Mouse (Mus musculus) liver, embryonic 15.5 days (tissue): ENCODE data around the gene Fbn1. TPM values are rescaled to one million over a fixed set of nuclear protein-coding genes. Genes with fewer than 3 reads are reported as not detected.
A peak's percentile ranks its signal among the peaks of the same experiment; 100 is the strongest.

Experiments used
- ATAC-seq: fragments of 200-750 bp; cut with Nextera tagmentation; 2 replicates; pipeline ENCODE4 v1.8.0; 2017; ENCODE audit warnings: moderate number of reproducible peaks, mild to moderate bottlenecking, moderate library complexity; ENCODE audit not compliant: insufficient read depth
- H3K27ac ChIP-seq: fragments of 300-500 bp; sonication (generic); replicated peaks from 2 replicates; pipeline ENCODE4 v1.5.1; 2015; ENCODE audit warnings: mild to moderate bottlenecking, inconsistent platforms
- H3K27me3 ChIP-seq: fragments of 300-500 bp; sonication (generic); 2 replicates; pipeline ENCODE4 v1.6.1; 2015; ENCODE audit warnings: mild to moderate bottlenecking, inconsistent platforms
- H3K36me3 ChIP-seq: fragments of 300-500 bp; sonication (generic); replicated peaks from 2 replicates; pipeline ENCODE4 v1.6.1; 2015; ENCODE audit warnings: moderate library complexity, mild to moderate bottlenecking, inconsistent platforms
- H3K4me1 ChIP-seq: fragments of 300-500 bp; sonication (generic); replicated peaks from 2 replicates; pipeline ENCODE4 v1.6.1; 2015; ENCODE audit warnings: inconsistent platforms
- H3K4me2 ChIP-seq: fragments of 300-500 bp; sonication (generic); 2 replicates; pipeline ENCODE4 v1.6.1; 2015; ENCODE audit warnings: moderate library complexity, mild to moderate bottlenecking, inconsistent platforms
- H3K4me3 ChIP-seq: fragments of 300-500 bp; sonication (generic); replicated peaks from 2 replicates; pipeline ENCODE4 v1.5.1; 2015; ENCODE audit warnings: mild to moderate bottlenecking, inconsistent platforms
- H3K9ac ChIP-seq: fragments of 300-500 bp; sonication (generic); 2 replicates; pipeline ENCODE4 v1.6.1; 2015; ENCODE audit warnings: moderate library complexity, mild to moderate bottlenecking, inconsistent platforms
- H3K9me3 ChIP-seq: fragments of 300-500 bp; sonication (generic); replicated peaks from 2 replicates; pipeline ENCODE4 v1.6.1; 2016; ENCODE audit warnings: inconsistent platforms
- WGBS: fragments of 180-500 bp; shearing (Covaris S2); methylation state at CpG from one replicate; pipeline ENCODE4 v1.1.7; 2015; ENCODE audit warnings: mixed read lengths; ENCODE audit not compliant: insufficient replicate concordance; 5-methylcytosine and 5-hydroxymethylcytosine counted together
- polyA plus RNA-seq: library from polyadenylated mRNA; unstranded; fragments of >200 nt; fragmentation: Nextera tagmentation; extraction: Ambion mirVana; gene quantifications from 2 replicates; pipeline ENCODE4 v1.2.1, GENCODE M21; 2015

Fbn1 gene
- polyA plus RNA-seq = 1.1 and 1.2 TPM in 2 replicates

DNA sequence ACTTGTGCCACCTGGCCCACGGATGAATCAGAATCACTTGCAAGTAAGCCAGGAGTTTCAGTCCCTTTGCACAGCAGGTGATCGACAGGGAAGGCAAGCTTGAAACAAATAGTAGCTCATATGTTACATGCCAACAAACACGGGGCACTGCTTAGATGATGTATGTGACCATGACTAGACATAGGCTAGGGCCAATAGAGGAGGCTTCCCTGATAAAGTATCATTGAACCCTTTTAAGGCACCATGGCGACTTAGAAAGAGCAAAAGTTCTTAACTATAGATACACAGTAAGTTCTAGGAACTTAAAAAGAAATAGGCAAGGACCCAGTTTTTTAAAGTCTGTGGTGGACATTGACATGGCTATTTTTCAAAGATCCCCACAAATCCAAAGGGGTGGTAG, at the start of gene Fbn1:
Fbn1 (minus strand) TSS at position 101 of the 400 bp plus-strand sequence.
- 59% methylated on average over 4 of the region's 4 CpGs for WGBS
- H3K27me3 ChIP-seq = peaks cover 67% of the 10 kb centered on the region
- no peak for ATAC-seq
- H3K9ac ChIP-seq = no peak within 1 kb of the TSS
- H3K36me3 ChIP-seq = no peaks in the 10 kb centered on the region
- no peak within 1 kb of the TSS for H3K27ac ChIP-seq
- H3K9me3 ChIP-seq = no peaks in the 10 kb centered on the region
- no peaks in the 10 kb centered on the region for H3K4me1 ChIP-seq
- no peak within 1 kb of the TSS for H3K4me3 ChIP-seq
- peak within 1 kb of the TSS; percentile 47; the same call in 1 of the 2 replicates for H3K4me2 ChIP-seq

DNA sequence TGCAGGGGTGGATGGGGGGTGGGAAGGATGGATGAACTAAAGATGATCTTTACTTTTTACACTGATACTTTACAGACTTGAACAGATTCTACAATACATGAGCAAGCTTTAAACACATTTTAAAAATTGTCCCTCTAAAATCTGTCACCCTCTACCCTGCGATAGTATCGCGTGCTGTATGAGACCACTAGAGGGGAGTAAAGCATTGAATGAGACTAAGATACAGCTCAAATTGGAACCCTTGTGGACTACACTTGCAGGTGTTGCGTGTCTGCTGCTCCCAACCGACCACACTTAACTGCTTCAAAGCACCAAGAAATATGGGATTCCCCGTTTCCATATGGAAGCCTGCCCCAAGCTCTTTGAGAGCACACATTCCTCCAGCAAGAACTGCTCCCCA, 48.0 kb upstream of the Fbn1 start:
- no peak for ATAC-seq
- WGBS = 70% methylated on average over 6 of the region's 6 CpGs
- Histone ChIP-seq H3K4me3 (no peak overlapping the region), H3K9me3 (no peaks in the 10 kb centered on the region), H3K27ac (no peak overlapping the region), H3K4me2 (no peak overlapping the region), H3K9ac (no peak overlapping the region), H3K36me3 (no peaks in the 10 kb centered on the region), H3K27me3 (no peaks in the 10 kb centered on the region), H3K4me1 (no peaks in the 10 kb centered on the region)

DNA sequence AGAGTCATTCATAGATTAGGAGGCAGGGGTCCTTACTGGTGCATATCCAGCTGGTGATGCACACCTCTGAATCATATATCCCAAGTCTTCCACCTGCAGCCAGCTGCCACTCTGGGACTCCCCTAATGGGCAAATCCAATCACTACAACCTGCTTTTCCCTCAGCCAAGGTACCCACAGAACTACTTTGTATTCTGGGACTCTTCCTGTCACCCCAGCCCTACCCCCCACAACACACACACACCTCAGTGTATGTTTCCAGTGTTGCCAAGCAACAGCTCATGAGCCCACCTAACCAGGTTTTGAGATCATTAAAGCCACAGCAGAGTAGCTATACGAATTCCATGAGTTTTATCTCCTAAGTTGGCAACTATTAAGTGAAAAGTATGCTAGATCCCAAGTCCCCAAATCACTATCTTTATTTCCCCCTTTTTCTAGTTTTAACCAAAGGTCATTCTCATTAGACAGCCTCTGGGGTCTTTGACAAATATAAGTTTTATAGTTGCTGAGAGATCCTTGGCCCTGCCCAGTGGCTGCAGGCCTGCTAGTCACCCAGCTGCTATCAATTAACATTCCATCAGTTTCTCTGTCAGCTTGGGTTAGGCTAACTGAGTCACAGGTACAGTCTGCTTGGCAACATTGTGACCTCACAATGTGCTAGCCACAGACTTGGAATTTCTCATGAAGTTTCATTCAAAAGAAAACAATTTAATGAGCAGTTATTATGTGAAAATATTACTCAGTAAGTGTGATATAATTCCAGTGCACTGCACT, 41.2 kb upstream of the Fbn1 start:
- WGBS = 59% methylated on average over 1 of the region's 1 CpGs

DNA sequence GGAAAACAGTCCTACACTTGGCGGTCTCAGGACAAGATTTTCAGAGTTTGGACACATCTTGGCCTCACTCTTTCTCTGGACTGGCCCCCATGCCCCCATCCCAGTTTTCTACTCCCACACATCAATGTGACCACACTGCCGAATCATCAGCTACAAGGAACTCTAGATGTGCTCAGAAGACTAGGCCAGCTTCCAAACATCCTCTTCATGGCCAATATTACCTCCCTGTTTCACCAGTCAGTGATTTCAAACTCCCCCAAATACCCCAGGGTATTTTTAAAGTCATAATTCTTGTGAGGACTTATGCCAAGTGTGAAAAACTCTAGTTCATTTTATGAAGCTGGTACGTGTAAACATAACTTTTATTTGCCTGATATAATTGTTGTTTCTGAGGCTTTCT, 37.2 kb upstream of the Fbn1 start:
- Histone ChIP-seq H3K27me3 (no peaks in the 10 kb centered on the region), H3K36me3 (no peaks in the 10 kb centered on the region), H3K4me2 (no peak overlapping the region), H3K9ac (no peak overlapping the region), H3K4me3 (no peak overlapping the region), H3K27ac (no peak overlapping the region), H3K4me1 (no peaks in the 10 kb centered on the region), H3K9me3 (no peaks in the 10 kb centered on the region)
- WGBS = 55% methylated on average over 3 of the region's 3 CpGs
- ATAC-seq = no peak

More for the DNA sequence above, 41.2 kb upstream of the Fbn1 start:
- no peak overlapping the region for H3K4me2 ChIP-seq
- H3K4me1 ChIP-seq = no peaks in the 10 kb centered on the region
- no peak overlapping the region for H3K27ac ChIP-seq
- H3K9ac ChIP-seq = no peak overlapping the region
- H3K36me3 ChIP-seq = no peaks in the 10 kb centered on the region
- no peaks in the 10 kb centered on the region for H3K27me3 ChIP-seq
- ATAC-seq = no peak
- H3K4me3 ChIP-seq = no peak overlapping the region
- H3K9me3 ChIP-seq = no peaks in the 10 kb centered on the region

DNA sequence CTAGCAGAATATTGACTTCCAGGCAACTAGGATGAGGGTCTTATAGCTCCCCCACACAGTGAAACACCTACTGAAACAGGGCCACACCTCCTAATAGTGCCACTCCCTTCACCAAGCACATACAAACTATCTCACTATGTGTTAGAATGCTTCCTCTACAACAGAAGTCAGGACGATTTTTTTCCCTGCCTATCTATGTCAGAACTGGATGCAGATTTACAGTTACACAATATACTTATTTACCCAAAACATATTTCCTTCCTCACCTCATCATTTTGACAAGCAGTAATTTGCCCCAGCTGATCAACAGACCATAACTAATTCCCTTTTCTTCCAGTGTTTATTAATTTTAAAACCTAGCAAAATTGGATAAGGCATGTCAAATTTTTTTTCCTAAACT, 35.9 kb upstream of the Fbn1 start:
- Histone ChIP-seq H3K27me3 (no peaks in the 10 kb centered on the region), H3K9me3 (no peaks in the 10 kb centered on the region), H3K36me3 (no peaks in the 10 kb centered on the region), H3K4me3 (no peak overlapping the region), H3K4me1 (no peaks in the 10 kb centered on the region), H3K9ac (no peak overlapping the region), H3K4me2 (no peak overlapping the region), H3K27ac (no peak overlapping the region)
- no peak for ATAC-seq
- WGBS = 30% methylated on average over 1 of the region's 1 CpGs

DNA sequence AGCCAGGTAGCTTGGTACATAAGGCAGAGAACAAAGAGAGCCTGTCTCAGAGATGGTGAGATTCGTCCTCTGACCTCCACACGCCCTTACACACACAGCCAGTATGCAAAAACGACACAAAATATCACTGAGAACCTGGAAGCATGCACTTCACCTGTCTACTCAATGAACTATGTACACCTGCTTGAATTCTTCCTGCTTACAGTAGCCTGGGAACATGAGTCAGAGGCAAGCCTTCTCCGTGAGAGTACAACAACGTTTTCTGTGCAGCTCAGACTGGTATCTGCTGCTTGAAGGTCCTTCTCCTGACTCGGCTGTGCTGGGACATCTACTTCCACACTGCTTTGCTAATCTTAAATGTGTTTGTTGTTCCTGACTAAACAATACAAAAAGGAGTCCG, 33.7 kb upstream of the Fbn1 start:
- no peaks in the 10 kb centered on the region for H3K9me3 ChIP-seq
- no peak overlapping the region for H3K4me3 ChIP-seq
- ATAC-seq = no peak
- no peak overlapping the region for H3K9ac ChIP-seq
- H3K36me3 ChIP-seq = no peaks in the 10 kb centered on the region
- no peak overlapping the region for H3K27ac ChIP-seq
- 55% methylated on average over 7 of the region's 7 CpGs for WGBS
- no peak overlapping the region for H3K4me2 ChIP-seq
- H3K27me3 ChIP-seq = no peaks in the 10 kb centered on the region
- no peaks in the 10 kb centered on the region for H3K4me1 ChIP-seq

DNA sequence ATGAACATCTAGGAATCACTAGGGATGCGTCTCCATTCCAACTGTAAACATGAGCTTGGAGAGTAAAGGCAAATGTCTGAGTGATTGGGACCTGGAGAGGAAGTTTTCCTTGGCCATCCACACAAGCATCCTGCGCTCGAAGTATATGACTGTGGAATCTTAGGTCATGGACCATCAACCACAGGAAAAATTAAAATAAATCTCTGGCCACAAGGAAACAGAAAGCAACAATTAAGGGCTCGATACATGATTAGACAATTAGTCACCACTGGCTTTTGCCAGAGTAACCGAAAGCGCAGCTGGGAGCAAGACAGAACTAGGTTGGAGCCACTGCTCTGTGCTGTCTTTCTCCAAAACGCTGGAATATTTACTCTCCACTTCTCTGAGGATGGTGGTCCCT, 32.8 kb upstream of the Fbn1 start:
- Histone ChIP-seq H3K9ac (no peak overlapping the region), H3K4me3 (no peak overlapping the region), H3K4me1 (no peaks in the 10 kb centered on the region), H3K9me3 (no peaks in the 10 kb centered on the region), H3K27me3 (no peaks in the 10 kb centered on the region), H3K36me3 (no peaks in the 10 kb centered on the region), H3K4me2 (no peak overlapping the region), H3K27ac (no peak overlapping the region)
- ATAC-seq = no peak
- WGBS = 62% methylated on average over 7 of the region's 7 CpGs

DNA sequence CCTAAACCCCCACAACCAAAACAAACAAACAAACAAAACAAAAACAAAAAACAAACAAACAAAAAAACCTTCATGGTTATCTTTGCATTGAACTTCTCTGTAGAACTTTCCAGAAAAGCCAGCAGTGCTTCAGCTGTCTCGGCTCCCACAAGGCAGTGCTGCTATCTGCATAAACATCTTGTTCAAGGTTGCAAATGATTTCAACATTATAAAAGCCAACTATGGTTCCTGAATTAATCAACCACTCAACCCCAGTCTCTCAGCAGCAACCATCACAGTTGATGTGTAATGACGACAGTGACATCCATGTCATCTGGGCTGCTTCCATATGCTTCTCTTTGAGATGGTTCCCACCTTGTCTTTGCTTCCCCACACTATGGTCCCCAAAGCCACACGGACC, 31.8 kb upstream of the Fbn1 start:
- no peak overlapping the region for H3K9ac ChIP-seq
- no peaks in the 10 kb centered on the region for H3K9me3 ChIP-seq
- H3K4me1 ChIP-seq = no peaks in the 10 kb centered on the region
- no peak overlapping the region for H3K4me3 ChIP-seq
- no peak overlapping the region for H3K4me2 ChIP-seq
- no peak overlapping the region for H3K27ac ChIP-seq
- 62% methylated on average over 3 of the region's 3 CpGs for WGBS
- ATAC-seq = no peak
- no peaks in the 10 kb centered on the region for H3K27me3 ChIP-seq
- H3K36me3 ChIP-seq = no peaks in the 10 kb centered on the region

DNA sequence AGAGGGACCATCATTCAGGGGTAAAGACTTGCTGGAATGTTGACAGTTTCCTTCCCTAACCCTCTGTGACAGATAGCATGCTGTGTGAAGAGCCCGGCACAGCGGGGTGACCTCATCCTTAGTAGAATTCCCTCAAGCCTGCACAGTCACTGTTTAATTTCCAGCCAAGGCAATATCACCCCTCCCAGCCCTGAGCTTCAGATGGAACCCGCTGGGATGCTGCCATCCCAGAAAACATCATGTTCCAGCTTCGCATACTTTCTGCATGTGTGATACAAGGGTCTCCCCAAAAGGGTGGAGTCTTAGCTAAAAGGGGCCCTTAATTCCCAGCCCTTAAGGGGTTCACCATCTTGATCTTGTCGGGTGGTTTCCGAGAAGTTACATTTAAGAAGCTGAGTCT, 22.9 kb upstream of the Fbn1 start:
- H3K4me3 ChIP-seq = no peak overlapping the region
- no peak overlapping the region for H3K27ac ChIP-seq
- no peaks in the 10 kb centered on the region for H3K4me1 ChIP-seq
- H3K4me2 ChIP-seq = no peak overlapping the region
- H3K36me3 ChIP-seq = no peaks in the 10 kb centered on the region
- ATAC-seq = no peak
- WGBS = 50% methylated on average over 6 of the region's 6 CpGs
- H3K27me3 ChIP-seq = no peaks in the 10 kb centered on the region
- no peaks in the 10 kb centered on the region for H3K9me3 ChIP-seq
- H3K9ac ChIP-seq = no peak overlapping the region

DNA sequence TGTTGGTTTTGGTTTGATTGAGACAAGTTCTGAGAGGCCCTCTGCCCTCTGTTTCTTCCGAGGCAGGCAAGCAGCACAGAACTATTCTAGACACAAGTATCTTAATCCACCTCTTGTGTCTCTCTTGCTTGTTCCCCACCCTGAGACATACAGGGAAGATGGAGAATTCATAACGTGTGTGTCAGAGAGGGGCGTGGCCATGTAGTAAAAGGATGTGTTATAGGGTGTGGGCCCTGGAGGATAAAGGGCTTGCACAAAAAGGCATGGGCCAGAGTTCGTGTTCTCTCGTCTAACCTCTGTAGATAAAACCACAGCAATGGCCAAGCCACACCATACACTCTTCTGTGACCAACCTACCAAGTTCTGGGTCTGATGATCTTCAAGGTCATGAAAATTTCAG, 18.8 kb upstream of the Fbn1 start:
- ATAC-seq = no peak
- Histone ChIP-seq H3K9ac (no peak overlapping the region), H3K4me2 (no peak overlapping the region), H3K4me1 (no peaks in the 10 kb centered on the region), H3K9me3 (no peaks in the 10 kb centered on the region), H3K36me3 (no peaks in the 10 kb centered on the region), H3K27me3 (no peaks in the 10 kb centered on the region), H3K4me3 (no peak overlapping the region), H3K27ac (no peak overlapping the region)
- WGBS = 49% methylated on average over 5 of the region's 5 CpGs

DNA sequence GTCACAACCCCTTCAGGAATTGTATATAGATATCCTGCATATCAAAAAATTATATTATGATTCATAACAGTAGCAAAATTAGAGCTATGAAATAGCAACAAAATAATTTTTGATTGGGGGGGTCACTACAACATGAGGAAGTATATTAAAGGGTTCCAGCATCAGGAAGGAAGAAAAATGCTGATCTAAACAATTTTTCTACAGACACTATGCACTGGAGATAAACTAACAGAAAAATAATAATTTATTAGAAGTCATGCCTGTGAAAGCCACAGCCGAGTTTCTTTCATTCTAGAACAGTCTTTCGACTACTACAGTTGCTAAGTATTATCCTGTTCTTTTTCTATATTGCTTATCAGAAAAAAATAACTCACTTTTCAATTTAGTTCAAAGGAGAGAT, 17.7 kb upstream of the Fbn1 start:
- no peak overlapping the region for H3K27ac ChIP-seq
- H3K27me3 ChIP-seq = no peaks in the 10 kb centered on the region
- no peaks in the 10 kb centered on the region for H3K36me3 ChIP-seq
- 50% methylated on average over 2 of the region's 2 CpGs for WGBS
- no peak for ATAC-seq
- H3K9ac ChIP-seq = no peak overlapping the region
- H3K9me3 ChIP-seq = no peaks in the 10 kb centered on the region
- H3K4me2 ChIP-seq = no peak overlapping the region
- no peaks in the 10 kb centered on the region for H3K4me1 ChIP-seq
- H3K4me3 ChIP-seq = no peak overlapping the region

DNA sequence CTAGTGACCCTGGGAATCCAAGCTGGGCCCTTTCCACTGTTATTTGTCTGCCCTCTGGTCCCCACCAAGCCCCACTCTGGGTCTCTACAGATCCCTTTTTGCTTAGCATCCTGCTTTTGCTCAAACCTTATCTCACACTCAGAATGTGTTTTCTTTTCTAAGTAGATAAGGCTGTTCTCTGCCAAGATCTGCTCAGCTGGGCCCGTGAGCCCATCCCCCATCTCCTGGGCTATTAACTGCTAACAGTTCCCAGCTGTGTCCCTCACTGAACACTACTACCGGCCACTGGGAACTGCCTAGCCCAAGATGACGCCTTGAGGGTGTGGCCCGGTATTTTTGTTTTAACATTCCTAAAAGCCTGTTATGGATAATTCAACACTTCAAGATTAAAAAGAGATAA, 8.8 kb upstream of the Fbn1 start:
- Histone ChIP-seq H3K9me3 (no peaks in the 10 kb centered on the region), H3K36me3 (no peaks in the 10 kb centered on the region), H3K4me1 (peaks cover 16% of the 10 kb centered on the region), H3K4me2 (no peak overlapping the region), H3K27me3 (no peaks in the 10 kb centered on the region), H3K4me3 (no peak overlapping the region), H3K27ac (no peak overlapping the region), H3K9ac (no peak overlapping the region)
- WGBS = 6% methylated on average over 4 of the region's 4 CpGs
- no peak for ATAC-seq
